Mouse (Mus musculus): Measurements from ENCODE around the gene Rreb1. TPM values are rescaled to one million over a fixed set of nuclear protein-coding genes. Genes with fewer than 3 reads are reported as not detected.

Gene Rreb1
- total and polyA plus RNA-seq, 2 experiments: 9.0 to 12.4 TPM

DNA sequence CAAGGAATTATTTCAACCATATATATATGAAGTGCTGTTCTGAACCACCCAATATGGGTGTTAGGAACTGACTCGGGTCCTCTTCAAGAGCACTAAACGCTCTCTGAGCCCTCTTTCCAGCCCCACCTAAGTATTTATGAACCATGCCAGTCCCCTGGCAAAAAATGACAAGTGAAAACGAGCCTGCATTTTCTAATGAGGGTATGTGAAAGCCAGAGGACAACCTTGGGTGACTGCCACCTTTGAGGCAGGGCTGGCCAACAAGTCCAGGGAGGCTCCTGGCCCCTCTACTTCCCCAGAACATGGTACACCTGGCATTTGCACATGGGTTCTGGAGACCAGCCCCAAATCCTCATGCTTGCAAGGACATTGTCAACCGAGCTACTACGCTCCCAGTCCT lies 196.5 kb downstream of the Rreb1 start:
- Histone ChIP-seq H3K36me3 (ENCODE audit: control insufficient read depth, insufficient read depth, low read length) (peaks cover 26% of the 10 kb centered on the region), H3K9ac (ENCODE audit: low read depth, low read length) (no peak overlapping the region), H3K4me3 (ENCODE audit: insufficient read depth, low read depth, low read length) (no peak overlapping the region), H3K4me1 (ENCODE audit: control insufficient read depth, insufficient read depth, low read length) (no peaks in the 10 kb centered on the region), H3K27ac (replicated peaks; ENCODE audit: insufficient read depth, low read depth, low read length) (no peak overlapping the region), H3K79me2 (ENCODE audit: control insufficient read depth, insufficient read depth, low read length) (no peaks in the 10 kb centered on the region), H3K27me3 (ENCODE audit: control insufficient read depth, insufficient read depth, low read length) (no peaks in the 10 kb centered on the region)
- 78% methylated on average over 5 of the region's 5 CpGs for WGBS
- TF ChIP-seq POLR2A (IDR thresholded peaks at IDR 0.05; ENCODE audit: extremely low read depth, insufficient read depth, low read length) (no peak), CTCF (IDR thresholded peaks at IDR 0.05; ENCODE audit: low read depth, low read length) (no peak)
- DNase-seq (ENCODE audit: extremely low read depth, low read depth, low spot score): no peak

DNA sequence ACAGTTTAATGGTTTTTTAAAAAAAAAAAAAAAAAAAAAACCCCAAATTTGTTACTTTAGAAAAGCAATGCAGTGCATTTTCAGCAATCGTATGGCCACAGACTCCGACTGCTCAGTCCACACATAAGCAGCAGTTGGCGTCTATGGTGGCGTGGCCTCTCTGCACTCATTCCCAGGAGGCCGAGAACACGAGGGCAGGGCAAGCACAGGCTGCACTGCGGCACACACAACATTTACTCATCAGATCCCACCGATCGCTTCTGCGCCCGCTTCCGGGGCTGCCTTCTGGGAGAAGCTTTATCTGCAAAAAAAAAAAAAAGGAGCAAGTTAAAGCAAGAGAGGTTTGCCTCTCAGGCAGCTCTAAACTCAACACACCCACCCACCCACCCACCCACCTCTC lies 201.3 kb downstream of the Rreb1 start:
- Histone ChIP-seq H3K79me2 (ENCODE audit: control insufficient read depth, insufficient read depth, low read length) (no peaks in the 10 kb centered on the region), H3K27me3 (ENCODE audit: control insufficient read depth, insufficient read depth, low read length) (no peaks in the 10 kb centered on the region), H3K4me3 (ENCODE audit: insufficient read depth, low read depth, low read length) (no peak overlapping the region), H3K27ac (replicated peaks; ENCODE audit: insufficient read depth, low read depth, low read length) (no peak overlapping the region), H3K9ac (ENCODE audit: low read depth, low read length) (no peak overlapping the region), H3K4me1 (ENCODE audit: control insufficient read depth, insufficient read depth, low read length) (no peaks in the 10 kb centered on the region), H3K36me3 (ENCODE audit: control insufficient read depth, insufficient read depth, low read length) (peaks cover 63% of the 10 kb centered on the region)
- no peak for TF ChIP-seq CTCF (IDR thresholded peaks at IDR 0.05; ENCODE audit: low read depth, low read length)
- TF ChIP-seq POLR2A (IDR thresholded peaks at IDR 0.05; ENCODE audit: extremely low read depth, insufficient read depth, low read length): no peak
- 94% methylated on average over 12 of the region's 12 CpGs for WGBS
- DNase-seq (ENCODE audit: extremely low read depth, low read depth, low spot score): no peak

DNA sequence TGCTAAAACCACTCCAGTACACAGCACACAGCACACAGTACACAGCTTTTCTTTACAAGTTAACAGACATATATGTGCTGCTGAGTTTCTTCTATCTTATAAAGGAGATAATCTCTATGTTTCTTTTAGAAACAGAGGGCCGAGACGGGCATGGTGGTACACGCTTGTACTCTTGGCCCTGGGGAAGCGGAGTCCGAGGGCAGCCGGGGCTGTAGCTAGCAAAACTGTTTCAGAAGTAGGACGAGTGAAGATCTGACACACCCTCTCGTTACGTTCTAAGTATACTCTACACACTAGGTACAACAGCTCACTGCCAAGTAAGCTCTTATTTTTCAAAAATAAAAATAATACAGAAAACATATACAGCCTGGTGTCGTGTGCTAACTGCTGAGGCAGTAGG lies 202.1 kb downstream of the Rreb1 start:
- WGBS: 96% methylated on average over 10 of the region's 10 CpGs
- H3K4me3 ChIP-seq (ENCODE audit: insufficient read depth, low read depth, low read length): no peak overlapping the region
- H3K27me3 ChIP-seq (ENCODE audit: control insufficient read depth, insufficient read depth, low read length): no peaks in the 10 kb centered on the region
- H3K9ac ChIP-seq (ENCODE audit: low read depth, low read length): no peak overlapping the region
- no peaks in the 10 kb centered on the region for H3K4me1 ChIP-seq (ENCODE audit: control insufficient read depth, insufficient read depth, low read length)
- H3K79me2 ChIP-seq (ENCODE audit: control insufficient read depth, insufficient read depth, low read length): no peaks in the 10 kb centered on the region
- peaks cover 68% of the 10 kb centered on the region for H3K36me3 ChIP-seq (ENCODE audit: control insufficient read depth, insufficient read depth, low read length)
- DNase-seq (ENCODE audit: extremely low read depth, low read depth, low spot score): no peak
- TF ChIP-seq CTCF (IDR thresholded peaks at IDR 0.05; ENCODE audit: low read depth, low read length): no peak
- no peak for TF ChIP-seq POLR2A (IDR thresholded peaks at IDR 0.05; ENCODE audit: extremely low read depth, insufficient read depth, low read length)
- no peak overlapping the region for H3K27ac ChIP-seq (replicated peaks; ENCODE audit: insufficient read depth, low read depth, low read length)

DNA sequence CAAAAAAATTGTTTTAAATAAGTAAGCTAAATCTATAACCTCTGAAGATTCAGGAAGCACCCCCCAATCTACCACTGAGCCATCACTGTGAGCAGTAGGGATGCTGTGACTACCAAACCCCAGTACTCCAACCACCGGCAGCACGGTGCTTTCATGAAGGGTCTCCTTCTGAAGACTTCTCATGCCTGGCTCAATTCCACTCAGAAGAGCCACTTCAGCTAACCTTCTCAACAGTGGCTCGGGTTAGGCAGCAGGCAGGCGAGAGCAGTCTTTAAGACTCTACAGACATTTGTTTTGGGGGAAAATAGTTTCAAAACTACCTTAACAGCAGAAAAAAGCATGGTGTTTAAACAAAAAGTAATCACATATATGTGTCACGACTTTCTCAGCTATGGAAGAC lies 202.9 kb downstream of the Rreb1 start:
- no peak for DNase-seq (ENCODE audit: extremely low read depth, low read depth, low spot score)
- Histone ChIP-seq H3K27me3 (ENCODE audit: control insufficient read depth, insufficient read depth, low read length) (no peaks in the 10 kb centered on the region), H3K36me3 (ENCODE audit: control insufficient read depth, insufficient read depth, low read length) (peaks cover 72% of the 10 kb centered on the region)

DNA sequence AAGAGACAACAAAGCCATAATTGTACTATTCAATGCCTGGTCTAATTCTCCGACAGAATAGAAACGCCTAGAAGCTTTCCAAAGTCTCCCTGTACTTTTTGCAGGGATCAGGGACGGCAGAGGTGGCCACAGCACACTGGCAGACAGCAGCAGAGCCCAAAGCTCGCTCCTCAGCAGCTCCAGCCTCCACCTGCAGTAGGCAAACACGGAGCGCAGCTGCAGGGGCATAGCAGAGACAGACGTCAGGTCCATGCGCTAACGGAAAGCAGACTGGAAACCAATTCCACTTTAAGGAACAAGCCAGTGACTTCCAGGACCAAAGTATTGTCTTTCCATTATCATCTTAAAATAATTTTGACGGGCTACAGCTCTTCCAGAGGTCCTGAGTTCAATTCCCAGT lies 208.0 kb downstream of the Rreb1 start:
- Histone ChIP-seq H3K4me1 (ENCODE audit: control insufficient read depth, insufficient read depth, low read length) (no peaks in the 10 kb centered on the region), H3K9ac (ENCODE audit: low read depth, low read length) (no peak overlapping the region), H3K79me2 (ENCODE audit: control insufficient read depth, insufficient read depth, low read length) (0 out of 2 replicates have a peak, but pooled peaks cover 2% of the 10 kb centered on the region), H3K36me3 (ENCODE audit: control insufficient read depth, insufficient read depth, low read length) (peaks cover 77% of the 10 kb centered on the region), H3K4me3 (ENCODE audit: insufficient read depth, low read depth, low read length) (no peak overlapping the region), H3K27me3 (ENCODE audit: control insufficient read depth, insufficient read depth, low read length) (no peaks in the 10 kb centered on the region), H3K27ac (replicated peaks; ENCODE audit: insufficient read depth, low read depth, low read length) (no peak overlapping the region)
- TF ChIP-seq POLR2A (IDR thresholded peaks at IDR 0.05; ENCODE audit: extremely low read depth, insufficient read depth, low read length): no peak
- no peak for TF ChIP-seq CTCF (IDR thresholded peaks at IDR 0.05; ENCODE audit: low read depth, low read length)
- WGBS: 94% methylated on average over 10 of the region's 10 CpGs
- DNase-seq (ENCODE audit: extremely low read depth, low read depth, low spot score): no peak

More for the DNA sequence above, 202.9 kb downstream of the Rreb1 start:
- Histone ChIP-seq H3K79me2 (ENCODE audit: control insufficient read depth, insufficient read depth, low read length) (no peaks in the 10 kb centered on the region), H3K27ac (replicated peaks; ENCODE audit: insufficient read depth, low read depth, low read length) (no peak overlapping the region), H3K9ac (ENCODE audit: low read depth, low read length) (no peak overlapping the region), H3K4me3 (ENCODE audit: insufficient read depth, low read depth, low read length) (no peak overlapping the region), H3K4me1 (ENCODE audit: control insufficient read depth, insufficient read depth, low read length) (no peaks in the 10 kb centered on the region)
- 92% methylated on average over 5 of the region's 5 CpGs for WGBS
- TF ChIP-seq CTCF (IDR thresholded peaks at IDR 0.05; ENCODE audit: low read depth, low read length) (no peak), POLR2A (IDR thresholded peaks at IDR 0.05; ENCODE audit: extremely low read depth, insufficient read depth, low read length) (no peak)

DNA sequence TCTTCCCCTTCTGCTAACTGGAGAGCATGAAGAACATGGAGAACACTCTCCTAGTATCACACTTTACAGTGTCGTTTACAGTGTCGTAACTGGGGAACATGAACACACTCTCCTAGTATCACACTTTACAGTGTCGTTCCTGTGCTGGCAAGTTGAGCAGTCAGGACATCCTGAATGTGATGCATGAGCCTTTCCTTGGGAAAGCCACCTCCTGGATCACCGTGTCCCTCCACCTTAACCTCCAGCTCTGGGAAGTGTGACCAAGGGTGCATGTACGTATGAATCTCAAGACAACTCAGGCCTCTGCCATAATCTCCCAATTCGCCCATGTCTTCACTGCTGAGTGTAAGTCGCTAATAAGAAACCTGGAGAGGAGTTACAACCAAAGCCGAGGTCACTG lies 211.5 kb downstream of the Rreb1 start:
- no peak for DNase-seq (ENCODE audit: extremely low read depth, low read depth, low spot score)
- peaks cover 11% of the 10 kb centered on the region; the same call in 1 of the 2 replicates for H3K79me2 ChIP-seq (ENCODE audit: control insufficient read depth, insufficient read depth, low read length)
- TF ChIP-seq CTCF (IDR thresholded peaks at IDR 0.05; ENCODE audit: low read depth, low read length) (no peak), POLR2A (IDR thresholded peaks at IDR 0.05; ENCODE audit: extremely low read depth, insufficient read depth, low read length) (no peak)
- H3K27ac ChIP-seq (replicated peaks; ENCODE audit: insufficient read depth, low read depth, low read length): no peak overlapping the region
- peaks cover 50% of the 10 kb centered on the region for H3K36me3 ChIP-seq (ENCODE audit: control insufficient read depth, insufficient read depth, low read length)
- no peak overlapping the region for H3K9ac ChIP-seq (ENCODE audit: low read depth, low read length)
- H3K4me1 ChIP-seq (ENCODE audit: control insufficient read depth, insufficient read depth, low read length): peaks cover 3% of the 10 kb centered on the region; the same call in 1 of the 2 replicates
- no peaks in the 10 kb centered on the region for H3K27me3 ChIP-seq (ENCODE audit: control insufficient read depth, insufficient read depth, low read length)
- H3K4me3 ChIP-seq (ENCODE audit: insufficient read depth, low read depth, low read length): no peak overlapping the region
- 85% methylated on average over 8 of the region's 8 CpGs for WGBS

All from liver, adult 2 months (tissue).